Mouse (Mus musculus): Measurements from ENCODE around the gene Mypn.

Gene Mypn

DNA sequence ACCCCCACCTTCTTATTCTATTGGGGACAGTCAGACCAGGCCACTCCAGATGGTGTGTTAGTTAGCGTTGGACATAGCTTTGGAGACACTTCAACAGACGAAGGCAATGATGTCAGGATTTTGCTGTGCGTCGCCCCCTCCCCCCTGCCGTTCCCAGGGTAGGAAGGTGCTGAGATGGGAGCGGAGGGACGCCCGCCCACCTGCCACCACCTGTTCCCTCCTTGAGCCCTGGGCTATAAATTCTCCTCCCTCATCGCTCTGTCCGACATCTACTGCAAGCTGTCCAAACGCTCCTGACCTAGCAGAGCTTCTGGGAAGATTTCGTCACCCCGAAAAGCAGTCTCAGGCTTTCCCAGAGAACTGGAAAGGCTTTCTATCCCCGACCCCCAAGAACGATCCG is 104.2 kb downstream of the Mypn start, which contains the start of gene Atoh7:
TSS of gene Atoh7 (plus strand) at position 131 of the 400 bp plus-strand sequence.
- no peak for DNase-seq

DNA sequence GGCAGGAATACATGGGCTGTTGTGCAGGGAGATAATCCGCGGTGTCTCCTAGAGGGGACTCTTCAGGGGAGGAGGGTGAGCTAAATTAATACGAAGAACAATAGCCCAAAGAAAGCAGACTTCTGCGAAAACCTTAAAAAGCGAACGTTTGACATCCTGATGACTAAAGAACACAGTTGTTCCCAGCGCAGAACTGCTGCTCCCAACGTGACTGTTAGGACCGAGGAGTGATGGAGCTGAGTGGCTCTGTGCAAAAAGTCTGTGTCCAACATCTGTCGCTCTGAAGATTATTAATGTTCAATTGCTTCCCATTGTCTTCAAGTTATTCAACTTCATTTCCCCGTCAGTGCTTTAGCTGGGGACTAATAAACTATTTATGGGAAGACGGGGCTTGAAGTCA is 105.6 kb downstream of the Mypn start:
- DNase-seq: no peak

DNA sequence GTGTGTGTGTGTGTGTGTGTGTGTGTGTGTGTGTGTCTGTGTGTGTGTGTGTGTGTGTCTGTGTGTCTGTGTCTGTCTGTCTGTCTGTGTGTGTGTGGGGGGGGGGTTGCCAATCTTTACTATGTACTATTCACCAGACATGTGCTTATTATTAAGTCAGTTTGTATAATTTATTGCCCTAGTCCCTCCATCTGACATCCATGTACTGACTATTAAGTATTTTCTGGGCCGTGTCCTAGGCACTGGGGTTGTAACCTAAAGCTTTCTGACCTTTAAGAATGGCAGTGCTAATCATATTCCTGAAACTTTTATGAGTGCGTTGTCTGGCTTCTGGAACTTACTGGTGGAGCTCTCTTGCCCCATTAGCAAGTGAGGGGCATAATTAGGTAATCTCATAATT is 107.0 kb downstream of the Mypn start:
- no peak for DNase-seq

- DNase-seq: no peak
Observed at GRCm38 (mm10) chr10:63092616-63093550, 110.9 kb downstream of the Mypn start.

DNA sequence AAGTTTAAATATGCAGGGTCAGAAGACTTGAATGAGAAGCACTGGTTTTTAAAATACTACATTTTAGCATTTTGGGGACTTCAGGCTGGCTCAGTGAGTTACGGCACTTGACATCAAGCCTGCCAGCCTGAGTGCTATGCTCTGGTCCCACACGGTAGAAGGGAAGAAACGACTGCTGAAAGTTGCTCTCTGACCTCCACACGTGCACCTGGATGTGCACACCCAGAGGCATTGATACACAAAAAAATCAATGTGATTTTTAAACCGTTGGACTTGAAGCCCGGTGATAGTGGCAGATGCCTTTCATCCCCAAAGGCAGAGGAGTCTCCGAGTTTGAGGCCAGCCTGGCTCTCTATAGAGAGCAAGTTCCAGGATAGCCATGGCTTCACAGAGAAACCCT is 111.8 kb downstream of the Mypn start:
- DNase-seq: no peak

DNA sequence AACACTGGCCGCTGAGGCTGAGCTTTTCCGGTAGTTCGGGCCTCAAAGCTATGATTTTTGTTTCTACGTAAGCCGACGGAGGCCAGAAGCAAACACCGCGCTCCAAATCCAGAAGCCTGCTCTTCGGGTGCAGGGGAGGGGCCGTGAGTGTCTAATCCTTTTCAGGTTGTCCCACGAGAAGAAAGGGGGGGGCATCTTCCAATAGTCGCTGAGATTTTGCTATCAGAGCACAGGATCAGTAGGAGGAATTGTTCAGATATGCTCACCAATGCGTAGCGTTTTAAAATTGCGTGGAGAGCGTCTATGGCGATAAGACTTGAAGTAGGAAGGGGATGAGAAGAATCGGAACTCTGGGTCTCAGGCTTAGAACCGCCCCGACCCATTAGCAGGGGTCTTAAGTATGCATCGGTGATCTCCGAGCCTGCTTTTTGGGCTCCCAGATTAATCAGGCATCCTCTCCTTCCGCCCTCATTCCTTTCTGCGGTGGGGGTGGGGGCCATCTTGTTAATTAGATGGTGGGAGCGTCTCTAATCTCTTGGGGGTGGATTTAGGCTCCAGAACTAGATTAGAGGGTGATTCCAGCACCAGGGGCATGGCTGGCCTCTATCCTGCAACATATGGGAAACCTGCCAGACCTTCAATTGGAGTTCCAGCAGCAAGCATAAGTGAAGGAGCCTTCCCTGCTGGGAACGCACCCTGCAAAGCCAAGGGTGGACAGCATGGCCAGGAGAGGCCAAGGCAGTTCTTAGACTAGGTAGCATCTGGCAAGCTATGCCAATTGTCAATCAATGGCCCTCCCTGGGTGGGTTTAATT is 113.8 kb downstream of the Mypn start:
- DNase-seq: no peak

GRCm38 (mm10) chr10:63089103-63089757 is 114.5 kb downstream of the Mypn start:
- DNase-seq: no peak

DNA sequence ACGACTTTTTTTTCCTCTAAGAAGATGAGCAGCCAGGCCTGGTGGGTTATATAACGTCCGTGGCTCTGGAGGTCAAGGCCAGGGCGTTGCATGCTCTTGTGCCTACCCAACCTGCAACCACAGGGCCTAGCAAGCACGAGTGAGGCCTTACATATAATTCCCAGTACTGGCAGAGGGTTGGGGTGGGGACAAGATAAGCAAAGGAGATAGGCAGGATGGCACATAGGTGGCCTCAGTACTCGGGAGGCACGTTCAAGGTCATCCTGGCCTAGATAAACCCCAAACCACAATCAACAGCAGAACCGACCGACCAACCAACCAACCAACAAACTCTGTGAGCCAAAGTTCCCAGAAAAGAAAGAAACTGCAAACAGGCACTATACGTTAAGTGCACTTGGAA is 117.4 kb downstream of the Mypn start:
- DNase-seq: no peak

DNA sequence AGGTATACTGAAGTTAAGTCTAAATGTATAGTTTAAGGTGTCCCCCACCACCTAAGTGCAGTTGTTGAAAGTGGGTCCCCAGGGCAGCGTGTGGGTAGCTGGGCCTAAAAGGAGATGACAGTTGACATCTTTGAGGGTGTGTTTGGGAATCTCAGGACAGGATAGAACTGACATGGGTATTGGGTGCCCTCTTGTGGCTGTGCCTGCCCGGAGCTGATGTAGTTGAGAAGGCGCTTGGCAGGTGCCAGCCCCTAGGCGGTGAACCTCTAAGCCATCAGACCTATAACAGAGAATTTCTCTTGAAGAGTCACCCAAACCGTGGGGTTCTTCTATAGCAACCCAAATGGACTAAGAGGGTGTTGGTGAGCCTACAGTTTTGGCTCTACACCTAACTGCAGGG is 137.8 kb downstream of the Mypn start:
- DNase-seq: peak; percentile 77 to 86

All from lung, adult 18-20 months (tissue).